Mouse (Mus musculus): ENCODE data around the gene Fam129c.

The Fam129c gene

GRCm38 (mm10) chr8:71601939-71602665 lies 4.7 kb downstream of the Fam129c start:
- DNase-seq (ENCODE audit: extremely low read depth, low read depth, low spot score): no peak

GRCm38 (mm10) chr8:71602666-71603334 lies 5.4 kb downstream of the Fam129c start:
- no peak for DNase-seq (ENCODE audit: extremely low read depth, low read depth, low spot score)

GRCm38 (mm10) chr8:71604021-71604420 lies 6.6 kb downstream of the Fam129c start:
- no peak for DNase-seq (ENCODE audit: extremely low read depth, low read depth, low spot score)

GRCm38 (mm10) chr8:71610822-71611651 lies 13.6 kb downstream of the Fam129c start, which contains the start of gene Colgalt1:
Colgalt1 (plus strand) TSS chr8:71610998.
- peak; percentile 88 for DNase-seq (ENCODE audit: extremely low read depth, low read depth, low spot score)

GRCm38 (mm10) chr8:71612141-71612540 lies 14.7 kb downstream of the Fam129c start:
- DNase-seq (ENCODE audit: extremely low read depth, low read depth, low spot score): no peak

- DNase-seq (ENCODE audit: extremely low read depth, low read depth, low spot score): no peak
Observed at GRCm38 (mm10) chr8:71613418-71613817, 16.0 kb downstream of the Fam129c start.

- DNase-seq (ENCODE audit: extremely low read depth, low read depth, low spot score): no peak
Observed at GRCm38 (mm10) chr8:71619786-71620185, 22.3 kb downstream of the Fam129c start.

GRCm38 (mm10) chr8:71625088-71625487 lies 27.6 kb downstream of the Fam129c start:
- no peak for DNase-seq (ENCODE audit: extremely low read depth, low read depth, low spot score)

- DNase-seq (ENCODE audit: extremely low read depth, low read depth, low spot score): no peak
Observed at GRCm38 (mm10) chr8:71626753-71627152, 29.3 kb downstream of the Fam129c start.

GRCm38 (mm10) chr8:71627265-71628099 lies 30.0 kb downstream of the Fam129c start:
- DNase-seq (ENCODE audit: extremely low read depth, low read depth, low spot score): no peak

GRCm38 (mm10) chr8:71628396-71629095 lies 31.1 kb downstream of the Fam129c start:
- DNase-seq (ENCODE audit: extremely low read depth, low read depth, low spot score): no peak

- DNase-seq (ENCODE audit: extremely low read depth, low read depth, low spot score): peak; percentile 16
Observed at GRCm38 (mm10) chr8:71629096-71629697, 31.7 kb downstream of the Fam129c start.

GRCm38 (mm10) chr8:71629781-71630212 lies 32.3 kb downstream of the Fam129c start:
- no peak for DNase-seq (ENCODE audit: extremely low read depth, low read depth, low spot score)

- DNase-seq (ENCODE audit: extremely low read depth, low read depth, low spot score): no peak
Observed at GRCm38 (mm10) chr8:71630761-71631160, 33.3 kb downstream of the Fam129c start.

- no peak for DNase-seq (ENCODE audit: extremely low read depth, low read depth, low spot score)
Observed at GRCm38 (mm10) chr8:71631897-71632296, 34.4 kb downstream of the Fam129c start.

GRCm38 (mm10) chr8:71633164-71633563 lies 35.7 kb downstream of the Fam129c start:
- DNase-seq (ENCODE audit: extremely low read depth, low read depth, low spot score): no peak

GRCm38 (mm10) chr8:71633981-71634667 lies 36.7 kb downstream of the Fam129c start:
- DNase-seq (ENCODE audit: extremely low read depth, low read depth, low spot score): no peak

- no peak for DNase-seq (ENCODE audit: extremely low read depth, low read depth, low spot score)
Observed at GRCm38 (mm10) chr8:71637149-71638095, 40.0 kb downstream of the Fam129c start.

Data from fat pad, adult 2 months (tissue).